Mouse (Mus musculus) E14TG2a.4 (cell line): ENCODE results near the gene Mb21d2.

Experiments
- CTCF ChIP-seq: conservative IDR thresholded peaks from 2 replicates; pipeline ENCODE4 v1.5.1; 2014; ENCODE audit warnings: low read length
- NANOG ChIP-seq: IDR thresholded peaks from 2 replicates; pipeline ENCODE4 v1.6.1; 2014; ENCODE audit warnings: borderline replicate concordance, low read length, mixed read lengths

DNA sequence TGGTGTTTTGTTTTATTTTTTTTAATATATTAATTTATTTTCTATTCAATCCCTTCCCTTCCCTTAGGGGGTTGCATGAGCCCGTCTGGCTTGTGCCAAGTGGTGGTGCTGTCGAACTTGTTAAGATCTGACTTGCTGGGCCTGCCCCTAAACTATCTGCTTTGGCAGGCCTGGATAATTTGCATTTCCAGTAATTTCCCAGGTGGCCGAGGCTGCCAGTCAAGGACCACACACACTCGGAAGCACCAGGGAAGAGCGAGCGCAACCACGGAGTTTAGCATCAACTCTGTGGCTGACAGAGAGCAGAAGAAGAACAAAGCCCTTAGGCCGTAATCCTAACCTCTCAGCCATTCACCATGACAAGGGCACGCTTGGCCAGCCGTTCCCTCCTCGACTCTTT lies 88.4 kb downstream of the Mb21d2 start:
- no peak for TF ChIP-seq CTCF
- no peak for TF ChIP-seq NANOG
